Mouse (Mus musculus): ENCODE measurements around the gene Gm17455. TPM values are rescaled to one million over a fixed set of nuclear protein-coding genes. Genes with fewer than 3 reads are reported as not detected.

Gm17455 gene
- polyA plus RNA-seq, 1 experiment = 2.6 TPM

GRCm38 (mm10) chr10:60371596-60372386, 27.7 kb upstream of the Gm17455 start:
- Histone ChIP-seq H3K4me3 (ENCODE audit: insufficient read depth, low read length) (no peak overlapping the region), H3K27ac (ENCODE audit: insufficient read depth, low read length) (no peak overlapping the region), H3K4me1 (ENCODE audit: control insufficient read depth, insufficient read depth, low read length) (peaks cover 5% of the 10 kb centered on the region; the same call in 1 of the 2 replicates)
- TF ChIP-seq CTCF (IDR thresholded peaks at IDR 0.05; ENCODE audit: extremely low read depth, insufficient read depth, low read length) (no peak), POLR2A (IDR thresholded peaks at IDR 0.05; ENCODE audit: extremely low read depth, insufficient read depth, low read length) (no peak)

GRCm38 (mm10) chr10:60373543-60373936, 26.0 kb upstream of the Gm17455 start:
- peaks cover 5% of the 10 kb centered on the region; the same call in 1 of the 2 replicates for H3K4me1 ChIP-seq (ENCODE audit: control insufficient read depth, insufficient read depth, low read length)
- no peak overlapping the region for H3K27ac ChIP-seq (ENCODE audit: insufficient read depth, low read length)
- H3K4me3 ChIP-seq (ENCODE audit: insufficient read depth, low read length) = no peak overlapping the region
- TF ChIP-seq POLR2A (IDR thresholded peaks at IDR 0.05; ENCODE audit: extremely low read depth, insufficient read depth, low read length) (no peak), CTCF (IDR thresholded peaks at IDR 0.05; ENCODE audit: extremely low read depth, insufficient read depth, low read length) (no peak)

- no peak overlapping the region for H3K27ac ChIP-seq (ENCODE audit: insufficient read depth, low read length)
- no peak for TF ChIP-seq POLR2A (IDR thresholded peaks at IDR 0.05; ENCODE audit: extremely low read depth, insufficient read depth, low read length)
- TF ChIP-seq CTCF (IDR thresholded peaks at IDR 0.05; ENCODE audit: extremely low read depth, insufficient read depth, low read length) = no peak
- peaks cover 5% of the 10 kb centered on the region; the same call in 1 of the 2 replicates for H3K4me1 ChIP-seq (ENCODE audit: control insufficient read depth, insufficient read depth, low read length)
- no peak overlapping the region for H3K4me3 ChIP-seq (ENCODE audit: insufficient read depth, low read length)
Observed at GRCm38 (mm10) chr10:60373937-60374578, 25.5 kb upstream of the Gm17455 start.

- Histone ChIP-seq H3K4me1 (ENCODE audit: control insufficient read depth, insufficient read depth, low read length) (0 out of 2 replicates have a peak, but pooled peaks cover 1% of the 10 kb centered on the region), H3K27ac (ENCODE audit: insufficient read depth, low read length) (no peak overlapping the region), H3K4me3 (ENCODE audit: insufficient read depth, low read length) (no peak overlapping the region)
- TF ChIP-seq POLR2A (IDR thresholded peaks at IDR 0.05; ENCODE audit: extremely low read depth, insufficient read depth, low read length) (no peak), CTCF (IDR thresholded peaks at IDR 0.05; ENCODE audit: extremely low read depth, insufficient read depth, low read length) (no peak)
Observed at GRCm38 (mm10) chr10:60376704-60377103, 22.8 kb upstream of the Gm17455 start.

GRCm38 (mm10) chr10:60379419-60379957, 20.0 kb upstream of the Gm17455 start:
- no peak overlapping the region for H3K4me3 ChIP-seq (ENCODE audit: insufficient read depth, low read length)
- H3K27ac ChIP-seq (ENCODE audit: insufficient read depth, low read length) = no peak overlapping the region
- H3K4me1 ChIP-seq (ENCODE audit: control insufficient read depth, insufficient read depth, low read length) = no peaks in the 10 kb centered on the region
- TF ChIP-seq CTCF (IDR thresholded peaks at IDR 0.05; ENCODE audit: extremely low read depth, insufficient read depth, low read length) (no peak), POLR2A (IDR thresholded peaks at IDR 0.05; ENCODE audit: extremely low read depth, insufficient read depth, low read length) (no peak)

GRCm38 (mm10) chr10:60380229-60380628, 19.3 kb upstream of the Gm17455 start:
- TF ChIP-seq POLR2A (IDR thresholded peaks at IDR 0.05; ENCODE audit: extremely low read depth, insufficient read depth, low read length) = no peak
- no peak for TF ChIP-seq CTCF (IDR thresholded peaks at IDR 0.05; ENCODE audit: extremely low read depth, insufficient read depth, low read length)
- no peaks in the 10 kb centered on the region for H3K4me1 ChIP-seq (ENCODE audit: control insufficient read depth, insufficient read depth, low read length)
- no peak overlapping the region for H3K27ac ChIP-seq (ENCODE audit: insufficient read depth, low read length)

GRCm38 (mm10) chr10:60381142-60381925, 18.2 kb upstream of the Gm17455 start:
- no peak for TF ChIP-seq CTCF (IDR thresholded peaks at IDR 0.05; ENCODE audit: extremely low read depth, insufficient read depth, low read length)
- no peak for TF ChIP-seq POLR2A (IDR thresholded peaks at IDR 0.05; ENCODE audit: extremely low read depth, insufficient read depth, low read length)
- Histone ChIP-seq H3K4me1 (ENCODE audit: control insufficient read depth, insufficient read depth, low read length) (no peaks in the 10 kb centered on the region), H3K4me3 (ENCODE audit: insufficient read depth, low read length) (no peak overlapping the region), H3K27ac (ENCODE audit: insufficient read depth, low read length) (no peak overlapping the region)

More at GRCm38 (mm10) chr10:60380229-60380628, 19.3 kb upstream of the Gm17455 start:
- no peak overlapping the region for H3K4me3 ChIP-seq (ENCODE audit: insufficient read depth, low read length)

- TF ChIP-seq CTCF (IDR thresholded peaks at IDR 0.05; ENCODE audit: extremely low read depth, insufficient read depth, low read length) = no peak
- no peak for TF ChIP-seq POLR2A (IDR thresholded peaks at IDR 0.05; ENCODE audit: extremely low read depth, insufficient read depth, low read length)
- H3K4me1 ChIP-seq (ENCODE audit: control insufficient read depth, insufficient read depth, low read length) = no peaks in the 10 kb centered on the region
- H3K27ac ChIP-seq (ENCODE audit: insufficient read depth, low read length) = no peak overlapping the region
- no peak overlapping the region for H3K4me3 ChIP-seq (ENCODE audit: insufficient read depth, low read length)
Observed at GRCm38 (mm10) chr10:60388332-60388731, 11.2 kb upstream of the Gm17455 start.

GRCm38 (mm10) chr10:60389447-60389865, 10.1 kb upstream of the Gm17455 start:
- Histone ChIP-seq H3K27ac (ENCODE audit: insufficient read depth, low read length) (no peak overlapping the region), H3K4me1 (ENCODE audit: control insufficient read depth, insufficient read depth, low read length) (no peaks in the 10 kb centered on the region), H3K4me3 (ENCODE audit: insufficient read depth, low read length) (no peak overlapping the region)
- TF ChIP-seq POLR2A (IDR thresholded peaks at IDR 0.05; ENCODE audit: extremely low read depth, insufficient read depth, low read length) (no peak), CTCF (IDR thresholded peaks at IDR 0.05; ENCODE audit: extremely low read depth, insufficient read depth, low read length) (no peak)

Measured in cortical plate, adult 2 months (tissue).